Mouse (Mus musculus) C2C12 (cell line): ENCODE results near the gene Pid1.

ENCODE experiments used
- CTCF ChIP-seq: IDR thresholded peaks from one replicate; pipeline ENCODE4 v1.5.1; 2011; ENCODE audit not compliant: control insufficient read depth, insufficient read depth, insufficient read length
- MYOG ChIP-seq: IDR thresholded peaks from one replicate; pipeline ENCODE4 v1.6.1; 2011; ENCODE audit not compliant: control insufficient read depth, insufficient read length; ENCODE audit errors: extremely low read depth

DNA sequence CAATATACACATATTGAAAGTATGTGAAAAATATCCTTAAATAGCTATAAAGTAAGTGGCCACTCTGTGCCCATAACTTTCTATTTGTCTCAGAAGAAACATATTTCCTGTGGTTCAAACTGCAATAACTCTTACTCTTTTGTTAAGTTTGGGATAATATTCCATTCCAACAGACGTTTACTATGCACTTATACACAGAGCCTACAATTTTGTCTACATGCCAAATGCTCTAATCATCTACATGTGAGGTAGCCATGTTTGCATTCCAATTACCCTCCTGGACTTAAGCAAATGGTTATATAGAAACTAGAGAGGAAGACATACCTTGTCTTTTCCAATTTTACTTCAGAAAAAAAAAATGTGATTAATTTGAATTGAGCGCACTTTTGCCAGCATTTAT is 274.3 kb downstream of the Pid1 start:
- no peak for TF ChIP-seq CTCF
- TF ChIP-seq MYOG = no peak
